Mouse (Mus musculus): ENCODE results near the gene Ina. TPM values are rescaled to one million over a fixed set of nuclear protein-coding genes. Genes with fewer than 3 reads are reported as not detected.
A peak's percentile ranks its signal among the peaks of the same experiment; 100 is the strongest.

The Ina gene
- polyA plus RNA-seq (2011; ENCODE audit: insufficient read depth, insufficient read length, low replicate concordance, missing spikeins), result not detected in 2 replicates

DNA sequence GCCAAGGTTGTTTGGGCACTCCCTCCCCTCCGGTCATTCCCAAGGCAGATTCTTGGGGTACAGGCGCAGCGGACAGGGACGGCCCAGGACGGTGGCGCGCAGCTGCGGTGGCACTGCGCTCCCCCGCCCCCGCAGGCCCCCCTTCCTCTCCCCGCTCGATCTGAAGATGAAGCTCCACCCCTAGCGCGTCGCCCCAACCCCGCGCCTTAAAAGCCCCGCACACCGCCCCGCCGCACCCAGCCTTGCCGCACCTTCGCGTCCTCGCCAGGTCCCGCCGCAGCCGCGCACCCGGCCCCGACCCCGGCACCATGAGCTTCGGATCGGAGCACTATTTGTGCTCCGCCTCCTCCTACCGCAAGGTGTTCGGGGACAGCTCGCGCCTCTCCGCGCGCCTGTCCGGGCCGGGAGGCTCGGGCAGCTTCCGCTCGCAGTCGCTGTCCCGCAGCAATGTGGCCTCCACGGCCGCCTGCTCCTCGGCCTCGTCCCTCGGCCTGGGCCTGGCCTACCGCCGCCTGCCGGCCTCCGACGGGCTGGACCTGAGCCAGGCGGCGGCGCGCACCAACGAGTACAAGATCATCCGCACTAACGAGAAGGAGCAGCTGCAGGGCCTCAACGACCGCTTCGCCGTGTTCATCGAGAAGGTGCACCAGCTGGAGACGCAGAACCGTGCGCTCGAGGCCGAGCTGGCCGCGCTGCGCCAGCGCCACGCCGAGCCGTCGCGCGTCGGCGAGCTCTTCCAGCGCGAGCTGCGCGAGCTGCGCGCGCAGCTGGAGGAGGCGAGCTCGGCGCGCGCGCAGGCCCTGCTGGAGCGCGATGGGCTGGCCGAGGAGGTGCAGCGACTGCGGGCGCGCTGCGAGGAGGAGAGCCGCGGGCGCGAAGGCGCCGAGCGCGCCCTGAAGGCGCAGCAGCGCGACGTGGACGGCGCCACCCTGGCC is at the start of gene Ina, which contains the start of gene Nt5c2:
TSS of gene Ina (plus strand) at position 252 of the 935 bp plus-strand sequence.
TSS of gene Nt5c2 (minus strand) at position 707 of the 935 bp plus-strand sequence.
- 2% methylated on average over 123 of the region's 124 CpGs for WGBS
- H3K4me3 ChIP-seq (replicated peaks; ENCODE audit: control insufficient read depth, low read depth, low read length), result peak within 1 kb of the TSS; percentile 34
- peaks cover 1% of the 10 kb centered on the region for H3K4me1 ChIP-seq (ENCODE audit: control insufficient read depth, insufficient read depth, low read length)
- TF ChIP-seq POLR2A (IDR thresholded peaks at IDR 0.05; ENCODE audit: borderline replicate concordance, control insufficient read depth, low read depth, low read length) (no peak), CTCF (IDR thresholded peaks at IDR 0.05; ENCODE audit: control insufficient read depth, insufficient read depth, low read length) (no peak)
- H3K27ac ChIP-seq (ENCODE audit: control insufficient read depth, insufficient read depth, low read depth, low read length, poor library complexity), result no peak within 1 kb of the TSS; the same call in 1 of the 2 replicates

DNA sequence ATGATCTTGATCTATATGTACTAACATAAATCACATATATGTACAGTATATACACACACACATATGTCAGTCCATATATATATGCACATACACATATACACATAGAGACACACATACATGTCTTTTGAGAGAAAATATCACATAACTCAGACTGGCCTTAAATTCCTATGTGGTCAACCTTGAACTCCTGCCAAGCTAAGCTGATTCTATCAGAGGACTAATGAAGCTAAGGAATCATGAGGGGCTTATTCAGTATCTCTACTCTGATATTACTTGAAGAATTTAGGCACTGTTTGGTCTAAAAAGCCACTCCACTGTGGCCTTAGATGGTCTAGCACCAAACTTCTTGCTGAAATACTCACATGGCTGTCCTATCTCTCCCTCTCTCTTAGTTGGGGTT is 49.0 kb upstream of the Ina start:
- Histone ChIP-seq H3K4me1 (ENCODE audit: control insufficient read depth, insufficient read depth, low read length) (peaks cover 5% of the 10 kb centered on the region; the same call in 1 of the 2 replicates), H3K27ac (ENCODE audit: control insufficient read depth, insufficient read depth, low read depth, low read length, poor library complexity) (no peak overlapping the region), H3K4me3 (replicated peaks; ENCODE audit: control insufficient read depth, low read depth, low read length) (no peak overlapping the region)
- TF ChIP-seq CTCF (IDR thresholded peaks at IDR 0.05; ENCODE audit: control insufficient read depth, insufficient read depth, low read length) (no peak), POLR2A (IDR thresholded peaks at IDR 0.05; ENCODE audit: borderline replicate concordance, control insufficient read depth, low read depth, low read length) (no peak)

DNA sequence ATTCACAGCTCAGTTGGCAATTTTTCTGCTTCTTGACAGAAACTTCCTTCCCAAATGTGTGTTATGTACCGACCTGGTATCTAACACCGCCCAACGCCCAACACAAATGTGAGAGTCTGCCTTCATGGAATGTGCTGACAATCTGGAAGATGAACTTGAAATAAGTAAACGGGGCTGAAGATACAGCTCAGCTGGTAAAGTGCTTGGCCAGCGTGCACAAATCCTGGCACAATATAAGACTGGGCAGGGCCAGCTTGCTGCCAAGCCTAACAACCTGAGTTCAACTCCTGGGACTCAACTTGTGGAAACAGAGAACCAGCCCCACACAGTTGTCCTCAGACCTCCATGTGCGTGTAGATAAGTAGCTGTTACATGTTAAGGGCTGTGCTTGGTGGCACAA is 48.2 kb upstream of the Ina start:
- WGBS, result 81% methylated on average over 6 of the region's 6 CpGs
- H3K4me1 ChIP-seq (ENCODE audit: control insufficient read depth, insufficient read depth, low read length), result peaks cover 5% of the 10 kb centered on the region; the same call in 1 of the 2 replicates
- no peak for TF ChIP-seq POLR2A (IDR thresholded peaks at IDR 0.05; ENCODE audit: borderline replicate concordance, control insufficient read depth, low read depth, low read length)
- TF ChIP-seq CTCF (IDR thresholded peaks at IDR 0.05; ENCODE audit: control insufficient read depth, insufficient read depth, low read length), result no peak

DNA sequence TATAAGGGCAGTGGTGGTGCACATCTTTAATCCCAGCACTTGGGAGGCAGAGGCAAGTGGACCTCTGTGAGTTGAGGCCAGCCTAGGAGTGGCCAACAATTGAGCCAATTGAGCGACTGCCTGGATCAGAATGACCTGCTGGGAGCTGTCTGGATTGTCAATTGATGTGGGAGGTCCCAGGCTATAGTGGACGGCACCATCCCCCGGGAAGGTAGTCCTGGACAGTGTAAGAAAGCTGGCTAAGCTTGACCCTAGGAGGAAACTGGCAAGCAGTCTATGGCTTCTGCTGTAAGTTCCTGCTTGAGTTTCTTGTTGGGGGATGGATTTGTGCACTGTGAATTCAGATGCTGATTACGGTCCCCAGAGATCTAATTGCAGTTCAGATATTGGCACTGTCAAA is 46.6 kb upstream of the Ina start:
- Histone ChIP-seq H3K27ac (ENCODE audit: control insufficient read depth, insufficient read depth, low read depth, low read length, poor library complexity) (no peak overlapping the region), H3K4me3 (replicated peaks; ENCODE audit: control insufficient read depth, low read depth, low read length) (no peak overlapping the region), H3K4me1 (ENCODE audit: control insufficient read depth, insufficient read depth, low read length) (peaks cover 5% of the 10 kb centered on the region; the same call in 1 of the 2 replicates)
- 81% methylated on average over 4 of the region's 4 CpGs for WGBS
- TF ChIP-seq POLR2A (IDR thresholded peaks at IDR 0.05; ENCODE audit: borderline replicate concordance, control insufficient read depth, low read depth, low read length) (no peak), CTCF (IDR thresholded peaks at IDR 0.05; ENCODE audit: control insufficient read depth, insufficient read depth, low read length) (no peak)

More for the DNA sequence above, 48.2 kb upstream of the Ina start:
- H3K4me3 ChIP-seq (replicated peaks; ENCODE audit: control insufficient read depth, low read depth, low read length), result no peak overlapping the region
- no peak overlapping the region for H3K27ac ChIP-seq (ENCODE audit: control insufficient read depth, insufficient read depth, low read depth, low read length, poor library complexity)

DNA sequence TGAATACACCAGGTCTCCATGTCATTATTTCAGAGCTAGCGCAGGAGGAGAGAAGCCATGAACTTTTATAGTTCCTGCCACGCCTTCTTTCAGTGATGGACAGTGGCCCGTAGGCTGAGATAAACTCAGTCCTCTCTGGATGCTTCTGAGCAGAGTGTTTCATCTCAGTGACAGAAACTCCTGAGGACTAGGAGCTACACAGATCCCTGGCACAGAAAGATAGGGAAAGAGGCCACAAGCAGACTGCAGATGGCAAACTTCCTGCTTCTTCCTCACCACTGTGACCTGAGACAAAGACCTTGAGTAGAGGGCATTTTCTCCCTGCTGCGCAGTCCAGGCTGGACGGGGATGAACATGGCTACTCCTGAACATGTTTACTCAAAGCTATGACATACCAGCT is 45.7 kb upstream of the Ina start:
- H3K4me3 ChIP-seq (replicated peaks; ENCODE audit: control insufficient read depth, low read depth, low read length), result no peak overlapping the region
- H3K27ac ChIP-seq (ENCODE audit: control insufficient read depth, insufficient read depth, low read depth, low read length, poor library complexity), result peak overlapping the region; percentile 16
- H3K4me1 ChIP-seq (ENCODE audit: control insufficient read depth, insufficient read depth, low read length), result peaks cover 4% of the 10 kb centered on the region; the same call in 1 of the 2 replicates
- TF ChIP-seq POLR2A (IDR thresholded peaks at IDR 0.05; ENCODE audit: borderline replicate concordance, control insufficient read depth, low read depth, low read length) (no peak), CTCF (IDR thresholded peaks at IDR 0.05; ENCODE audit: control insufficient read depth, insufficient read depth, low read length) (no peak)
- 76% methylated on average over 5 of the region's 5 CpGs for WGBS

DNA sequence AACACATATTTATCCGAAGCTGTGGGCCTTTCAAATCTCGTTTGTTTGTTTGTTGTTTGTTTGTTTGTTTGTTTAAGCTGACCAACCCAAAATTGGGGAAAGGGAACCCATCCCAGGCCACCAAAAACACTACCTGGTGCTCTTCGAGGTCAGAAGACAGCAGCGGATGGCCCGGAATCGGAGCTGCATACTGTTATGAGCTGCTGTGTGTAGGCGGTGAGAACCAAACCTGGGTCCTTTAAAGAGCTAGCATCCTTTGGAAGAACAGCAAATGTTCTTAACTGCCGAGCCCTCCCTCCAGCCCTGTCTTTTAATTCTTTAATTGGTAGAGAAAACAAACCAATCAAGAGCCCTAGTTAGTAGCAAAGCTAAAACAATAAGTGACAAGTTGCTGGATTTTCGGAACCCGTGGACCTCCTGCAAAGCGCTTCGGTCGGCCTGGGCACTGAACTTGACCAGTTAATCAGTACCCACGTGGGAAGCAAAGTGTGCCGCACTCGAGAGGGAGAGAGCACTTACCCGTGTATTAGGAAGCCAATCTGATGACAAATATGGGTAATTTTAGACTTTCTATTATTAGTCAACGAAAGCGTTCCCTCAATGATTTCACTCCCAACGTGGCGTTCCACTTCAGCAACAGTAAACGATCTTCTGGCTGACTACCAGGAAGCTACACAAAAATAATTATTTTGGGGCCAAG is 45.1 kb upstream of the Ina start:
- Histone ChIP-seq H3K27ac (ENCODE audit: control insufficient read depth, insufficient read depth, low read depth, low read length, poor library complexity) (peak overlapping the region; percentile 45), H3K4me1 (ENCODE audit: control insufficient read depth, insufficient read depth, low read length) (peaks cover 4% of the 10 kb centered on the region; the same call in 1 of the 2 replicates), H3K4me3 (replicated peaks; ENCODE audit: control insufficient read depth, low read depth, low read length) (no peak overlapping the region)
- no peak for TF ChIP-seq CTCF (IDR thresholded peaks at IDR 0.05; ENCODE audit: control insufficient read depth, insufficient read depth, low read length)
- TF ChIP-seq POLR2A (IDR thresholded peaks at IDR 0.05; ENCODE audit: borderline replicate concordance, control insufficient read depth, low read depth, low read length), result no peak
- WGBS, result 64% methylated on average over 22 of the region's 22 CpGs

DNA sequence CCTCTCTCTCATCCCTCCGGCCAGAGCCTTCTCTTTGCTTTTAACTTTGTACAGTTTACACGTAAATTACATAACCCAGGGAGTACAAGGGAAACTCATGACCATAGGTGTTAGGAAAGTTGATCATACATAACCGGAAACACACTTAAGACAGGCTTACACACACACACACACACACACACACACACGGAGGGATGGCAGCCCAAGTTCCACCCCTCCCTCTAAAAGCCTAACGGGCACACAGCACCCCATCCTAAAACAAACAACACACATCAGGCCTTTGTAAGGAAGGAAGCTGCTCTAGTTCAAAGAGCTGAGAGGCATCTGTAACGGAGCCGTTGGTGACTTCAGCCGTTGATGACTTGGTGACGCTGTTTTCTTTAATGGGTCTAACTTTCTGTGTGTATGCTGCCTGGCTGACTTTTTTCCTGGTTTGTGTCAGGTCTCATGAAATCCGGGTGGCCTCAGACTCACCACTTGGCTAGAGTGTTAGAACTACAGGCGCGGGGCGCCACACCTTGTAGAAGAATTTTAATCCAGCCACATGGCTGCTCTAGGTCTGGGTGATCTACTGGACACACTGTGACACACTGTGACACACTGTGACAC is 44.3 kb upstream of the Ina start:
- peak overlapping the region; percentile 45 for H3K27ac ChIP-seq (ENCODE audit: control insufficient read depth, insufficient read depth, low read depth, low read length, poor library complexity)
- no peak overlapping the region for H3K4me3 ChIP-seq (replicated peaks; ENCODE audit: control insufficient read depth, low read depth, low read length)
- no peak for TF ChIP-seq POLR2A (IDR thresholded peaks at IDR 0.05; ENCODE audit: borderline replicate concordance, control insufficient read depth, low read depth, low read length)
- no peak for TF ChIP-seq CTCF (IDR thresholded peaks at IDR 0.05; ENCODE audit: control insufficient read depth, insufficient read depth, low read length)
- peaks cover 4% of the 10 kb centered on the region; the same call in 1 of the 2 replicates for H3K4me1 ChIP-seq (ENCODE audit: control insufficient read depth, insufficient read depth, low read length)
- WGBS, result 26% methylated on average over 13 of the region's 13 CpGs

Measured in bone marrow, adult 2 months (tissue).